26 mouse cellular contexts compared by ENCODE assay signal in genomic region chrX:103863502-103863901, GRCm38 (mm10). TPM values are rescaled to one million over a fixed set of nuclear protein-coding genes. Genes with fewer than 3 reads are reported as not detected.
DNase-seq lines count a peak whose midpoint lies in the region; ATAC-seq and TF ChIP-seq lines count a peak whose summit lies in the region.
"Had no signal": no experiment of that assay in that cellular context is flagged by ENCODE, and none has a peak within 500 bp of the region (broad histone marks: within the 10 kb centered on the region; RNA-seq: fewer than 3 reads in every experiment).

No protein-coding gene starts in this region.

- intact Hi-C loops in heart, adult 2 months (cut with DNase I), result no loop called here

- no peaks in the 10 kb centered on the region for H3K9me3 ChIP-seq in forebrain, embryonic 14.5 days (replicated peaks; ENCODE audit: control insufficient read depth, low read length)
- no peaks in the 10 kb centered on the region for H3K9me3 ChIP-seq in forebrain, embryonic 11.5 days (ENCODE audit: control insufficient read depth, low read length)
- H3K9me3 ChIP-seq: embryonic facial prominence, embryonic 12.5 days; embryonic facial prominence, embryonic 15.5 days; forebrain, embryonic 13.5 days; heart, embryonic 12.5 days; heart, embryonic 15.5 days; hindbrain, embryonic 15.5 days had no signal

- DNase-seq in forebrain, embryonic 14.5 days (ENCODE audit: low spot score), result peak; percentile 38
- no peak for DNase-seq in forebrain, embryonic 11.5 days (ENCODE audit: low spot score)
- no peak for DNase-seq in heart, adult 2 months
- no peak for DNase-seq in heart, postnatal 4 days
- peak; percentile 10 to 50 for DNase-seq in layer of hippocampus, adult 2 months (ENCODE audit: low spot score in 2 of 2)
- DNase-seq in layer of hippocampus, adult 9-10 months (ENCODE audit: low spot score), result no peak
- DNase-seq in brain, adult 2 months (ENCODE audit: low read depth, low spot score), result peak; percentile 29
- DNase-seq in adrenal gland, adult 8-10 months, result no peak
- DNase-seq: adrenal gland, postnatal 10 days; adrenal gland, postnatal 36 days; cerebellum, adult 18-20 months; cerebellum, adult 9-10 months; cerebellum, postnatal 14 days; gastrocnemius, adult 2 months; gastrocnemius, postnatal 14 days; heart, adult 11 months; heart, postnatal 10 days; heart, postnatal 36 days had no signal

- no peaks in the 10 kb centered on the region for H3K79me2 ChIP-seq in heart, adult 2 months (replicated peaks; ENCODE audit: control insufficient read depth, insufficient read depth, low read length)

- TF ChIP-seq POLR2A in heart, adult 2 months (IDR thresholded peaks at IDR 0.05; ENCODE audit: insufficient read depth, low read depth, low read length), result no peak

- no peak overlapping the region for H3K4me2 ChIP-seq in forebrain, embryonic 14.5 days (ENCODE audit: low read length)
- H3K4me2 ChIP-seq in forebrain, embryonic 11.5 days (ENCODE audit: low read depth, low read length, severe bottlenecking), result no peak overlapping the region
- H3K4me2 ChIP-seq: embryonic facial prominence, embryonic 12.5 days; embryonic facial prominence, embryonic 15.5 days; forebrain, embryonic 13.5 days; heart, embryonic 12.5 days; heart, embryonic 15.5 days; hindbrain, embryonic 15.5 days had no signal

- WGBS in forebrain, embryonic 14.5 days, result 54% methylated on average over 2 of the region's 2 CpGs
- 79% methylated on average over 2 of the region's 2 CpGs for WGBS in forebrain, embryonic 11.5 days
- 37% methylated on average over 2 of the region's 2 CpGs for WGBS in heart, adult 2 months

- no peak for TF ChIP-seq EP300 in heart, adult 2 months (IDR thresholded peaks at IDR 0.05; ENCODE audit: insufficient read depth, low read depth, low read length)

- no peak overlapping the region for H3K9ac ChIP-seq in forebrain, embryonic 14.5 days (ENCODE audit: low read length)
- no peak overlapping the region for H3K9ac ChIP-seq in forebrain, embryonic 11.5 days (ENCODE audit: low read length)
- no peak overlapping the region for H3K9ac ChIP-seq in heart, adult 2 months (ENCODE audit: low read depth, low read length)
- H3K9ac ChIP-seq: embryonic facial prominence, embryonic 12.5 days; embryonic facial prominence, embryonic 15.5 days; forebrain, embryonic 13.5 days; heart, embryonic 12.5 days; heart, embryonic 15.5 days; hindbrain, embryonic 15.5 days had no signal

- H3K27me3 ChIP-seq in forebrain, embryonic 14.5 days (replicated peaks; ENCODE audit: control insufficient read depth, insufficient read depth, low read length), result 0 out of 2 replicates have a peak, but pooled peaks cover 7% of the 10 kb centered on the region
- peaks cover 15% of the 10 kb centered on the region for H3K27me3 ChIP-seq in forebrain, embryonic 11.5 days (ENCODE audit: control insufficient read depth, insufficient read depth, low read length)
- no peaks in the 10 kb centered on the region for H3K27me3 ChIP-seq in heart, adult 2 months (ENCODE audit: control insufficient read depth, insufficient read depth, low read length)

- no peak for TF ChIP-seq CTCF in heart, adult 2 months (IDR thresholded peaks at IDR 0.05)
- no peak for TF ChIP-seq CTCF in layer of hippocampus, adult 2 months (conservative IDR thresholded peaks at IDR 0.05)

- no peak for ATAC-seq in forebrain, embryonic 14.5 days
- no peak for ATAC-seq in forebrain, embryonic 11.5 days (replicated peaks; ENCODE audit: low FRiP score)
- ATAC-seq: activated CD4-positive, CD25-positive, alpha-beta regulatory T cell, adult 4 months; intestine, postnatal 0 days had no signal

- H3K27ac ChIP-seq in forebrain, embryonic 14.5 days (ENCODE audit: low read depth, low read length), result no peak overlapping the region
- H3K27ac ChIP-seq in forebrain, embryonic 11.5 days (ENCODE audit: low read depth, low read length), result no peak overlapping the region
- peak overlapping the region; percentile 33; the same call in 1 of the 2 replicates for H3K27ac ChIP-seq in heart, adult 2 months
- peak overlapping the region; percentile 76 for H3K27ac ChIP-seq in layer of hippocampus, adult 2 months
- H3K27ac ChIP-seq: embryonic facial prominence, embryonic 12.5 days; embryonic facial prominence, embryonic 15.5 days; forebrain, embryonic 13.5 days; gastrocnemius, adult 2 months; heart, embryonic 15.5 days; hindbrain, embryonic 15.5 days had no signal

- H3K4me1 ChIP-seq in forebrain, embryonic 14.5 days (ENCODE audit: control insufficient read depth, insufficient read depth, low read length), result no peaks in the 10 kb centered on the region
- H3K4me1 ChIP-seq in forebrain, embryonic 11.5 days (replicated peaks; ENCODE audit: control insufficient read depth, insufficient read depth, low read length), result no peaks in the 10 kb centered on the region
- H3K4me1 ChIP-seq in heart, adult 2 months (ENCODE audit: control insufficient read depth, insufficient read depth, low read length), result no peaks in the 10 kb centered on the region
- H3K4me1 ChIP-seq: embryonic facial prominence, embryonic 12.5 days; embryonic facial prominence, embryonic 15.5 days; forebrain, embryonic 13.5 days; heart, embryonic 12.5 days; heart, embryonic 15.5 days; hindbrain, embryonic 15.5 days had no signal

- no peaks in the 10 kb centered on the region for H3K36me3 ChIP-seq in forebrain, embryonic 14.5 days (ENCODE audit: control insufficient read depth, insufficient read depth, low read length)
- no peaks in the 10 kb centered on the region for H3K36me3 ChIP-seq in forebrain, embryonic 11.5 days (ENCODE audit: control insufficient read depth, insufficient read depth, low read length)
- H3K36me3 ChIP-seq in heart, adult 2 months (ENCODE audit: control insufficient read depth, insufficient read depth, low read length), result no peaks in the 10 kb centered on the region
- H3K36me3 ChIP-seq: embryonic facial prominence, embryonic 12.5 days; embryonic facial prominence, embryonic 15.5 days; heart, embryonic 12.5 days; heart, embryonic 15.5 days; hindbrain, embryonic 15.5 days had no signal

- H3K4me3 ChIP-seq in forebrain, embryonic 14.5 days (ENCODE audit: low read depth, low read length), result no peak overlapping the region
- H3K4me3 ChIP-seq in forebrain, embryonic 11.5 days (ENCODE audit: low read depth, low read length), result no peak overlapping the region
- H3K4me3 ChIP-seq in heart, adult 2 months, result no peak overlapping the region
- H3K4me3 ChIP-seq in layer of hippocampus, adult 2 months, result no peak overlapping the region
- H3K4me3 ChIP-seq: embryonic facial prominence, embryonic 12.5 days; embryonic facial prominence, embryonic 15.5 days; forebrain, embryonic 13.5 days; gastrocnemius, adult 2 months; heart, embryonic 12.5 days; heart, embryonic 15.5 days; hindbrain, embryonic 15.5 days had no signal

RNA-seq across cellular contexts. Expression of gene Slc16a2, which starts 41.7 kb away (rescaled TPM):
- 27.5 and 29.8 TPM in 2 replicates for polyA plus RNA-seq in forebrain, embryonic 14.5 days (2014; fragmentation: Nextera tagmentation; extraction: Ambion mirVana)
- polyA plus RNA-seq in forebrain, embryonic 11.5 days (2014; fragmentation: Nextera tagmentation; extraction: Ambion mirVana), result 19.1 and 20.1 TPM in 2 replicates
- 1 to 10 TPM; 7.3 to 7.8 TPM for total RNA-seq in heart, adult 2 months (2021)
- polyA plus RNA-seq in heart, adult 2 months (2012; rRNA removed), result 12.8 and 18.5 TPM in 2 replicates
- 10 to 100 TPM; 24.6 to 27.7 TPM for total RNA-seq in heart, postnatal 4 days (2021)
- total RNA-seq in layer of hippocampus, adult 2 months (2021), result 10 to 100 TPM; 34.9 to 35.7 TPM
- total RNA-seq in adrenal gland, adult 8-10 months (2022), result 10 to 100 TPM; 15.5 to 67.8 (median 38.5) TPM
- polyA plus RNA-seq: activated CD4-positive, CD25-positive, alpha-beta regulatory T cell, adult 4 months had no signal

Comparison
In these comparisons a context has a peak if more than half of its experiments do, and no peak if none do; other contexts are left out.
1. DNase-seq: peak in forebrain, embryonic 14.5 days (single experiment), layer of hippocampus, adult 2 months (2 of 2) and brain, adult 2 months (single experiment); none in forebrain, embryonic 11.5 days (single experiment), heart, adult 2 months (0 of 2), heart, postnatal 4 days (single experiment), layer of hippocampus, adult 9-10 months (single experiment) and adrenal gland, adult 8-10 months (single experiment).
2. H3K27ac ChIP-seq: peak in heart, adult 2 months (single experiment) and layer of hippocampus, adult 2 months (single experiment); none in forebrain, embryonic 14.5 days (single experiment) and forebrain, embryonic 11.5 days (single experiment).